Mouse (Mus musculus) lung, embryonic 15.5 days (tissue): ENCODE results near the gene Washc1. TPM values are rescaled to one million over a fixed set of nuclear protein-coding genes. Genes with fewer than 3 reads are reported as not detected.
A peak's percentile ranks its signal among the peaks of the same experiment; 100 is the strongest.
"Not testable (repeated sequence)": the region's sequence is repeated elsewhere in the genome, so short reads cannot be mapped to it uniquely, and the experiment has no call there.

ENCODE experiments used
- ATAC-seq: fragments of 200-750 bp; cut with Nextera tagmentation; 2 replicates; pipeline ENCODE4 v1.8.0; 2017; ENCODE audit warnings: moderate number of reproducible peaks, borderline replicate concordance; ENCODE audit not compliant: low FRiP score, low TSS enrichment; ENCODE audit errors: extremely low read depth
- H3K27ac ChIP-seq: fragments of 300-500 bp; sonication (generic); 2 replicates; pipeline ENCODE4 v1.5.1; 2015; ENCODE audit warnings: moderate library complexity, mild to moderate bottlenecking, inconsistent platforms
- H3K27me3 ChIP-seq: fragments of 300-500 bp; sonication (generic); 2 replicates; pipeline ENCODE4 v1.6.1; 2015; ENCODE audit warnings: inconsistent platforms
- H3K36me3 ChIP-seq: fragments of 300-500 bp; sonication (generic); 2 replicates; pipeline ENCODE4 v1.6.1; 2015; ENCODE audit warnings: inconsistent platforms
- H3K4me1 ChIP-seq: fragments of 300-500 bp; sonication (generic); 2 replicates; pipeline ENCODE4 v1.6.1; 2015; ENCODE audit warnings: inconsistent platforms
- H3K4me2 ChIP-seq: fragments of 300-500 bp; sonication (generic); 2 replicates; pipeline ENCODE4 v1.6.1; 2015; ENCODE audit warnings: inconsistent platforms, mild to moderate bottlenecking, moderate library complexity
- H3K4me3 ChIP-seq: fragments of 300-500 bp; sonication (generic); 2 replicates; pipeline ENCODE4 v1.5.1; 2015; ENCODE audit warnings: mild to moderate bottlenecking, inconsistent platforms
- H3K9ac ChIP-seq: fragments of 300-500 bp; sonication (generic); 2 replicates; pipeline ENCODE4 v1.6.1; 2015; ENCODE audit warnings: inconsistent platforms
- H3K9me3 ChIP-seq: fragments of 300-500 bp; sonication (generic); 2 replicates; pipeline ENCODE4 v1.6.1; 2016; ENCODE audit warnings: inconsistent platforms
- WGBS: fragments of 180-500 bp; shearing (Covaris S2); methylation state at CpG from one replicate; pipeline ENCODE4 v1.1.7; 2015; 5-methylcytosine and 5-hydroxymethylcytosine counted together
- polyA plus RNA-seq: library from polyadenylated mRNA; unstranded; fragments of >200 nt; fragmentation: Nextera tagmentation; extraction: Ambion mirVana; gene quantifications from 2 replicates; pipeline ENCODE4 v1.2.1, GENCODE M21; 2015

Gene Washc1
- polyA plus RNA-seq, 1 experiment from 2014 or later = 37.4 TPM

GRCm38 (mm10) chr17:66120701-66121100, 9.4 kb downstream of the Washc1 start:
- ATAC-seq = no peak
- H3K4me1 ChIP-seq = peaks cover 15% of the 10 kb centered on the region
- 63% methylated on average over 1 of the region's 1 CpGs for WGBS

GRCm38 (mm10) chr17:66123066-66123815, 11.9 kb downstream of the Washc1 start, which contains the start of gene Ddx11:
Ddx11 (plus strand) TSS chr17:66123520.
- WGBS = 4% methylated on average over 45 of the region's 45 CpGs
- H3K27ac ChIP-seq = peak within 1 kb of the TSS; percentile 96
- peak; percentile 83 for ATAC-seq

More at GRCm38 (mm10) chr17:66120701-66121100, 9.4 kb downstream of the Washc1 start:
- H3K27ac ChIP-seq = no peak overlapping the region
- no peak overlapping the region for H3K9ac ChIP-seq
- no peaks in the 10 kb centered on the region for H3K9me3 ChIP-seq
- H3K4me2 ChIP-seq = no peak overlapping the region
- H3K4me3 ChIP-seq = no peak overlapping the region
- peaks cover 39% of the 10 kb centered on the region for H3K36me3 ChIP-seq
- H3K27me3 ChIP-seq = no peaks in the 10 kb centered on the region

GRCm38 (mm10) chr17:66123816-66124610, 12.7 kb downstream of the Washc1 start:
- Histone ChIP-seq H3K4me3 (peak overlapping the region; percentile 85), H3K4me2 (peak overlapping the region; percentile 70), H3K4me1 (peaks cover 15% of the 10 kb centered on the region), H3K27ac (peak overlapping the region; percentile 96), H3K9me3 (no peaks in the 10 kb centered on the region), H3K9ac (peak overlapping the region; percentile 79), H3K36me3 (peaks cover 30% of the 10 kb centered on the region), H3K27me3 (no peaks in the 10 kb centered on the region)
- peak; percentile 5; the same call in 1 of the 2 replicates for ATAC-seq
- 1% methylated on average over 20 of the region's 20 CpGs for WGBS

More at GRCm38 (mm10) chr17:66123066-66123815, 11.9 kb downstream of the Washc1 start, which contains the start of gene Ddx11:
- peaks cover 33% of the 10 kb centered on the region for H3K36me3 ChIP-seq
- H3K9me3 ChIP-seq = no peaks in the 10 kb centered on the region
- H3K4me1 ChIP-seq = peaks cover 15% of the 10 kb centered on the region
- H3K27me3 ChIP-seq = no peaks in the 10 kb centered on the region
- H3K4me3 ChIP-seq = peak within 1 kb of the TSS; percentile 85
- peak within 1 kb of the TSS; percentile 79 for H3K9ac ChIP-seq
- H3K4me2 ChIP-seq = peak within 1 kb of the TSS; percentile 70

- Histone ChIP-seq H3K9me3 (no peaks in the 10 kb centered on the region), H3K4me3 (0 out of 2 replicates have a peak overlapping the region, but pooled peaks have one; percentile 85), H3K9ac (no peak overlapping the region), H3K36me3 (peaks cover 31% of the 10 kb centered on the region), H3K27ac (no peak overlapping the region), H3K4me2 (peak overlapping the region; percentile 70), H3K27me3 (no peaks in the 10 kb centered on the region), H3K4me1 (peaks cover 15% of the 10 kb centered on the region)
- 68% methylated on average over 5 of the region's 5 CpGs for WGBS
- ATAC-seq = no peak
Observed at GRCm38 (mm10) chr17:66125211-66125610, 13.9 kb downstream of the Washc1 start.

GRCm38 (mm10) chr17:66130371-66130770, 19.0 kb downstream of the Washc1 start:
- Histone ChIP-seq H3K27me3 (no peaks in the 10 kb centered on the region), H3K36me3 (peaks cover 77% of the 10 kb centered on the region), H3K4me3 (no peak overlapping the region), H3K9me3 (no peaks in the 10 kb centered on the region), H3K4me2 (no peak overlapping the region), H3K27ac (no peak overlapping the region), H3K9ac (no peak overlapping the region), H3K4me1 (peaks cover 2% of the 10 kb centered on the region)
- WGBS = 85% methylated on average over 9 of the region's 9 CpGs
- ATAC-seq = no peak

GRCm38 (mm10) chr17:66131212-66131611, 19.9 kb downstream of the Washc1 start:
- Histone ChIP-seq H3K4me3 (no peak overlapping the region), H3K4me1 (no peaks in the 10 kb centered on the region), H3K4me2 (no peak overlapping the region), H3K9me3 (no peaks in the 10 kb centered on the region), H3K27ac (no peak overlapping the region), H3K27me3 (no peaks in the 10 kb centered on the region), H3K9ac (no peak overlapping the region), H3K36me3 (peaks cover 85% of the 10 kb centered on the region)
- 96% methylated on average over 4 of the region's 4 CpGs for WGBS
- 0 out of 2 replicates have a peak, but pooled peaks have one; percentile 8 for ATAC-seq

- peak; percentile 75; the same call in 1 of the 2 replicates for ATAC-seq
- WGBS = 60% methylated on average over 6 of the region's 8 CpGs
Observed at GRCm38 (mm10) chr17:66152706-66153662, 41.6 kb downstream of the Washc1 start.

GRCm38 (mm10) chr17:66153735-66154423, 42.5 kb downstream of the Washc1 start:
- H3K36me3 ChIP-seq = peaks cover 34% of the 10 kb centered on the region
- H3K27ac ChIP-seq, H3K4me1 ChIP-seq, H3K4me2 ChIP-seq, H3K9me3 ChIP-seq, H3K4me3 ChIP-seq, ATAC-seq, H3K9ac ChIP-seq, H3K27me3 ChIP-seq: not testable (repeated sequence)
- 95% methylated on average over 4 of the region's 4 CpGs for WGBS

More at GRCm38 (mm10) chr17:66152706-66153662, 41.6 kb downstream of the Washc1 start:
- peaks cover 43% of the 10 kb centered on the region for H3K36me3 ChIP-seq
- H3K9ac ChIP-seq, H3K27me3 ChIP-seq, H3K4me3 ChIP-seq, H3K27ac ChIP-seq, H3K9me3 ChIP-seq, H3K4me2 ChIP-seq, H3K4me1 ChIP-seq: not testable (repeated sequence)

GRCm38 (mm10) chr17:66154876-66155275, 43.5 kb downstream of the Washc1 start:
- Histone ChIP-seq H3K4me3 (no peak overlapping the region), H3K27me3 (no peaks in the 10 kb centered on the region), H3K4me1 (no peaks in the 10 kb centered on the region), H3K27ac (no peak overlapping the region), H3K9ac (no peak overlapping the region), H3K4me2 (no peak overlapping the region), H3K9me3 (no peaks in the 10 kb centered on the region), H3K36me3 (peaks cover 25% of the 10 kb centered on the region)
- ATAC-seq = no peak
- 67% methylated on average over 2 of the region's 2 CpGs for WGBS

GRCm38 (mm10) chr17:66158271-66158670, 46.9 kb downstream of the Washc1 start:
- H3K4me3 ChIP-seq = no peak overlapping the region
- H3K27me3 ChIP-seq = no peaks in the 10 kb centered on the region
- H3K4me2 ChIP-seq = no peak overlapping the region
- no peaks in the 10 kb centered on the region for H3K4me1 ChIP-seq
- no peak for ATAC-seq
- H3K9me3 ChIP-seq = no peaks in the 10 kb centered on the region
- H3K36me3 ChIP-seq = no peaks in the 10 kb centered on the region
- no peak overlapping the region for H3K9ac ChIP-seq
- WGBS = 91% methylated on average over 5 of the region's 5 CpGs
- H3K27ac ChIP-seq = no peak overlapping the region
